Mouse (Mus musculus): ENCODE measurements around the gene Ppp2r3d.
"Not testable (repeated sequence)": the region's sequence is repeated elsewhere in the genome, so short reads cannot be mapped to it uniquely, and the experiment has no call there.

Ppp2r3d gene

GRCm38 (mm10) chr9:124476096-124476902 is at the start of gene Ppp2r3d:
Gene Ppp2r3d, minus strand, starts transcription at chr9:124476898.
- DNase-seq: no peak

- not testable (repeated sequence) for DNase-seq
Observed at GRCm38 (mm10) chr9:124493693-124494092, 17.0 kb upstream of the Ppp2r3d start, which contains the start of gene Gm21836. Gene Gm21836, minus strand, starts transcription at chr9:124493793.

- not testable (repeated sequence) for DNase-seq
Observed at GRCm38 (mm10) chr9:124480361-124480980, 3.8 kb upstream of the Ppp2r3d start.

GRCm38 (mm10) chr9:124478081-124478480 is 1.4 kb upstream of the Ppp2r3d start:
- peak; percentile 64 to 75 for DNase-seq

GRCm38 (mm10) chr9:124475689-124476088 is 1.0 kb downstream of the Ppp2r3d start:
- no peak for DNase-seq

GRCm38 (mm10) chr9:124456572-124456971 is 20.1 kb downstream of the Ppp2r3d start:
- DNase-seq: peak; percentile 72 to 77

- peak; percentile 5 to 8 for DNase-seq
Observed at GRCm38 (mm10) chr9:124442533-124442855, 34.2 kb downstream of the Ppp2r3d start.

- DNase-seq: peak; percentile 7 to 12
Observed at GRCm38 (mm10) chr9:124441681-124442532, 34.8 kb downstream of the Ppp2r3d start.

- DNase-seq: peak in 1 of 2 experiments; percentile 11
Observed at GRCm38 (mm10) chr9:124440724-124441045, 36.0 kb downstream of the Ppp2r3d start.

GRCm38 (mm10) chr9:124439848-124440723 is 36.6 kb downstream of the Ppp2r3d start:
- peak; percentile 33 to 39 for DNase-seq

GRCm38 (mm10) chr9:124439403-124439847 is 37.3 kb downstream of the Ppp2r3d start:
- peak; percentile 21 to 26 for DNase-seq

- DNase-seq: peak; percentile 5 to 6
Observed at GRCm38 (mm10) chr9:124438686-124439346, 37.9 kb downstream of the Ppp2r3d start.

- DNase-seq: peak; percentile 92 to 94
Observed at GRCm38 (mm10) chr9:124425411-124425885, 51.2 kb downstream of the Ppp2r3d start.

- DNase-seq: peak; percentile 99
Observed at GRCm38 (mm10) chr9:124424542-124425410, 51.9 kb downstream of the Ppp2r3d start.

- DNase-seq: no peak
Observed at GRCm38 (mm10) chr9:124424292-124424541, 52.5 kb downstream of the Ppp2r3d start.

GRCm38 (mm10) chr9:124423552-124424291 is 53.0 kb downstream of the Ppp2r3d start:
- DNase-seq: peak; percentile 98

- DNase-seq: peak; percentile 93 to 96
Observed at GRCm38 (mm10) chr9:124422900-124423551, 53.7 kb downstream of the Ppp2r3d start.

- peak; percentile 52 to 53 for DNase-seq
Observed at GRCm38 (mm10) chr9:124422427-124422826, 54.3 kb downstream of the Ppp2r3d start.

- no peak for DNase-seq
Observed at GRCm38 (mm10) chr9:124412921-124413320, 63.8 kb downstream of the Ppp2r3d start.

All from lung, adult 18-20 months (tissue).